Mouse (Mus musculus) bone marrow macrophage, adult 2 months (primary cell): ENCODE measurements around the gene Depdc7.

Source experiments
- CTCF ChIP-seq: IDR thresholded peaks from 2 replicates; pipeline ENCODE4 v1.5.1; 2012; ENCODE audit warnings: low read depth, mild to moderate bottlenecking, low read length, moderate library complexity
- POLR2A ChIP-seq: IDR thresholded peaks from 2 replicates; pipeline ENCODE4 v1.6.1; 2012; ENCODE audit warnings: mild to moderate bottlenecking, low read depth, low read length, borderline replicate concordance

DNA sequence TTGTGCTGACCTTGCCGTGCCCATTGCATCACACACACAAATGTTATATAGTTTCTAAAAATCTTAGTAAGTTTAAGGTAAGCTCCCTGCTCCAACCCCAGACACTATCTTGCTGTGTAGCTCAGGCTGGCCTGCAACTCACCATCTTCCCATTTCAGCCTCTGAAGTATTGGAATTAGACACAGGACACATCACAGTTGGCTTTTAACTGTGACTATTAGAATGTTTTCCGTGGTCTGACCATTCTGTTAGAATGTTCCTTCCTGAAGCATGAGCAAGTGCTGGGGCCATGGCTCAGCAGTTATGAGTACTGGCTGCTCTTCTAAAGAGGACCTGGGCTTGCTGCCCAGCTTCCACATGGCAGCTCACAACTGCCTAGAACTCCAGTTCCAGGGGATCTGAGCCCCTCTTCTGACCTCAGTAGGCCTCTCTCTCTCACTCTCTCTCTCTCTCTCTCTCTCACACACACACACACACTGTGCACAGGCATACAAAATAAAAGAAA is 25.4 kb downstream of the Depdc7 start:
- TF ChIP-seq CTCF (no peak), POLR2A (no peak)
